Mouse (Mus musculus): ENCODE results near the gene Rrp12. TPM values are rescaled to one million over a fixed set of nuclear protein-coding genes. Genes with fewer than 3 reads are reported as not detected.
A peak's percentile ranks its signal among the peaks of the same experiment; 100 is the strongest.
"Not testable (repeated sequence)": the region's sequence is repeated elsewhere in the genome, so short reads cannot be mapped to it uniquely, and the experiment has no call there.

Rrp12 gene
- polyA plus RNA-seq, 1 experiment, result 14.4 TPM

- Histone ChIP-seq H3K4me1 (peaks cover 45% of the 10 kb centered on the region), H3K4me3 (replicated peaks) (no peak overlapping the region), H3K36me3 (replicated peaks; ENCODE audit: low read length) (peaks cover 7% of the 10 kb centered on the region), H3K27me3 (replicated peaks) (no peaks in the 10 kb centered on the region), H3K9me3 (peaks cover 6% of the 10 kb centered on the region)
- TF ChIP-seq GATA1 (IDR thresholded peaks at IDR 0.05; ENCODE audit: borderline replicate concordance, low read length), result no peak
- no peak for TF ChIP-seq FLI1 (IDR thresholded peaks at IDR 0.05; ENCODE audit: low read length)
Observed at GRCm38 (mm10) chr19:41850021-41850718, 45.8 kb downstream of the Rrp12 start.

- Histone ChIP-seq H3K9me3 (peaks cover 6% of the 10 kb centered on the region), H3K4me1 (peaks cover 63% of the 10 kb centered on the region), H3K27me3 (replicated peaks) (no peaks in the 10 kb centered on the region), H3K4me3 (replicated peaks) (peak within 1 kb of the TSS; percentile 93), H3K36me3 (replicated peaks; ENCODE audit: low read length) (peaks cover 13% of the 10 kb centered on the region)
- TF ChIP-seq GATA1 (IDR thresholded peaks at IDR 0.05; ENCODE audit: borderline replicate concordance, low read length) (no peak), FLI1 (IDR thresholded peaks at IDR 0.05; ENCODE audit: low read length) (no peak)
Observed at GRCm38 (mm10) chr19:41847992-41848851, 47.8 kb downstream of the Rrp12 start, which contains the start of gene Frat2. Gene Frat2, minus strand, starts transcription at chr19:41848132.

DNA sequence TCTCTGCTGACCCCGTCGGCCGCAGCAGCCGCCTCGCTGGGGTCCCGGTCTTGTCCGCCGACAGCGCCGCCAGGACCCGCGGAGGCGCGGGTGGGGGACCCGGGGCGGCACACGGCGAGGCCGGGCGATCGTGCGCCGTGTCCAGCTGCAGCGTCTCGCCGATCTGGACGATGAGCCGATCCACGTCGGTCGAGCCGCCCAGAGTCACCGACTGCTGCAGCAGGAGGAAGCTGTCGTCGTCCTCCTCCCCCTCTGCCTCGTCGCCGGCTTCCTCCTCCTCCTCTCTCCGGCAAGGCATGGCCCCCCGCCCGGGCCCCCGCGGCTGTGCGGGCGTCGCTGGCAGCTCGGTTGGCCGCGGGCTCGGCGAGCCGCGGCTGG, 48.4 kb downstream of the Rrp12 start:
- peaks cover 11% of the 10 kb centered on the region for H3K36me3 ChIP-seq (replicated peaks; ENCODE audit: low read length)
- peaks cover 65% of the 10 kb centered on the region for H3K4me1 ChIP-seq
- H3K27me3 ChIP-seq (replicated peaks); H3K9me3 ChIP-seq: not testable (repeated sequence)
- H3K4me3 ChIP-seq (replicated peaks), result peak overlapping the region; percentile 93

DNA sequence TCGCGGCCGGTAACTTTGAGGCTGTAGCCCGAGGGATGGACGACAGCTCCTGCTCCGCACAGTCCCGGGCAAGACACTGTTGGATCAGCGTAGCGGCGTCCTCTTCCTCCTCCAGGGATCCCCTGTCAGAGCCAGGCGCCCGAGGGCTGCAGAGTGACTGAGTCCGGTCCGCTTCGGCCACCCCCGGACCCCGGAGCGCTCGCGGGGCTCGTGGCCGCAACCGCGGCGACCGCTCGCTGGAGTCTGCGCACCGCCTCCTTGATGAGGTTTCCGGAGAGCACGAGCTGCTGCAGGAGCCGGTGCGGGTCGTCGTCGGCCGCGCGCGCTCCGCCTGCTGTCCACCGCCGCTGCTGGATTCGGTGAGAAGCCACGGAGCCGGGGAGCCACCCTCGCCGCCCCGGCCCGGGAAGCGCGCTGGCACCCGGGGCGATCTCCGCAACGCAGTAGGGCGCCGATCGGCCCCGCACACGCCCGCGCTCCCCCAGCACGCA, 48.8 kb downstream of the Rrp12 start:
- Histone ChIP-seq H3K4me1 (peaks cover 67% of the 10 kb centered on the region), H3K27me3 (replicated peaks) (no peaks in the 10 kb centered on the region), H3K4me3 (replicated peaks) (peak overlapping the region; percentile 93), H3K36me3 (replicated peaks; ENCODE audit: low read length) (peaks cover 9% of the 10 kb centered on the region), H3K9me3 (no peaks in the 10 kb centered on the region)
- TF ChIP-seq FLI1 (IDR thresholded peaks at IDR 0.05; ENCODE audit: low read length) (no peak), GATA1 (IDR thresholded peaks at IDR 0.05; ENCODE audit: borderline replicate concordance, low read length) (no peak)

GRCm38 (mm10) chr19:41846366-41847090, 49.4 kb downstream of the Rrp12 start:
- Histone ChIP-seq H3K4me3 (replicated peaks) (peak overlapping the region; percentile 93), H3K27me3 (replicated peaks) (no peaks in the 10 kb centered on the region), H3K36me3 (replicated peaks; ENCODE audit: low read length) (peaks cover 9% of the 10 kb centered on the region), H3K9me3 (no peaks in the 10 kb centered on the region), H3K4me1 (peaks cover 68% of the 10 kb centered on the region)
- TF ChIP-seq FLI1 (IDR thresholded peaks at IDR 0.05; ENCODE audit: low read length) (no peak), GATA1 (IDR thresholded peaks at IDR 0.05; ENCODE audit: borderline replicate concordance, low read length) (no peak)

DNA sequence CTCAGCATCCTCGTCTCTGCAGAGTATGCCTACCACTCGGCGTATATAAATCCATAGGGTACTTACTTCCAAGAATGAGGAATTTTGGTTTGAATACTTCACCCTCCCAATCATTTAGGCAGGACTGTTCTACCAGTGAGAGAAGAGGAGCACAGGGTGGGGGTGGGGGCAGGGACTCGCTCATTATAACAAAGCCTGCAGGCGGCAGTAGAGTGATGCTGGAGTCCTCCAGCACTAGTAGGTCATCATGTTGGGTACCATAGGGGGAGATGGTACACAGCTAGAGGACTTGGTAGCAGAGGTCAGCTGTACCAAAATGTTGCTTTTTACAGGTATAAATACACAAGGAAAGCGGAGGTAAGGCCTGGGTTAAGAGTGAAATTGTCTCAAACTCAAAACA, 51.6 kb downstream of the Rrp12 start:
- Histone ChIP-seq H3K36me3 (replicated peaks; ENCODE audit: low read length) (peaks cover 9% of the 10 kb centered on the region), H3K9me3 (no peaks in the 10 kb centered on the region), H3K27me3 (replicated peaks) (no peaks in the 10 kb centered on the region), H3K4me1 (peaks cover 69% of the 10 kb centered on the region), H3K4me3 (replicated peaks) (no peak overlapping the region)
- TF ChIP-seq GATA1 (IDR thresholded peaks at IDR 0.05; ENCODE audit: borderline replicate concordance, low read length) (no peak), FLI1 (IDR thresholded peaks at IDR 0.05; ENCODE audit: low read length) (no peak)

DNA sequence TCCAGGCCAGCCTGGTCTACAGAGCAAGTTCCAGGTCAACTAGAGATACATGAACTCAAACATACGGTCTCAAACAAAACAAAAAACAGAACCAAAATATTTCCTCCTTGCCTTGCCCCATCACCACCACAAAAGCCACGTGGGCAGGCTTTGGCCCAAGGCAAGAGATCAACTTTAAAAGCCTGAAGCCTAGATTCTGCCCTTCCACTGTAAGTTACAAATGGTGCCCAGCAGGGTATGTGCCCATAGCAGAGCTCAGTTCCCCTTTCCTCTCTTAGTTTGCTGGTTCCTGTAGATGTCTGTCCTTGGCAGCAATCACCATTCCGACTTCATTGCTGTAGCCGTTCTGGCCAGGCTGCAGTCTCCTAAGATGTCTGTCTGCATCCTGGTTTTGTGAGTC, 53.3 kb downstream of the Rrp12 start:
- H3K9me3 ChIP-seq, result no peaks in the 10 kb centered on the region
- no peaks in the 10 kb centered on the region for H3K27me3 ChIP-seq (replicated peaks)
- peaks cover 9% of the 10 kb centered on the region for H3K36me3 ChIP-seq (replicated peaks; ENCODE audit: low read length)
- no peak for TF ChIP-seq FLI1 (IDR thresholded peaks at IDR 0.05; ENCODE audit: low read length)
- no peak for TF ChIP-seq GATA1 (IDR thresholded peaks at IDR 0.05; ENCODE audit: borderline replicate concordance, low read length)
- no peak overlapping the region for H3K4me3 ChIP-seq (replicated peaks)
- peaks cover 86% of the 10 kb centered on the region for H3K4me1 ChIP-seq

DNA sequence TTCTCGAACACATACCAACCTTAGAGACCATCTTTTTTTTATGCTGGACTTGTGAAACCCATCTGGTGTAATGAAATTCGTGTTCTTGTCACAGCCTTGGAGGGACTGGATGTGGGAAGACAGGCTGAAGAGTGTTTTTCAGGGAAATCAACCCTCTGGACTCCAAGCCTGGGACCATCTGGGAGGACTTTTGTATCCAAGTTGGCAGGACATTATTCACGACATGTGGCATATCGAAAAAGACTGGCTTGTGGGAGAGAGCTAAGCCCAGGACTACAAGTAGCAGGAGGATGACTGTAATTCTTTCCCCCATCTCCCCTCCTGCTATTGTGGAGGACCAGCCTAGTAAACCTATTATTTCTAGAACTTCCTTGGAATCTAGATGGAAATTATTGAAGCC, 53.8 kb downstream of the Rrp12 start:
- Histone ChIP-seq H3K27me3 (replicated peaks) (no peaks in the 10 kb centered on the region), H3K4me3 (replicated peaks) (no peak overlapping the region), H3K36me3 (replicated peaks; ENCODE audit: low read length) (peaks cover 9% of the 10 kb centered on the region), H3K4me1 (peaks cover 91% of the 10 kb centered on the region), H3K9me3 (no peaks in the 10 kb centered on the region)
- no peak for TF ChIP-seq FLI1 (IDR thresholded peaks at IDR 0.05; ENCODE audit: low read length)
- no peak for TF ChIP-seq GATA1 (IDR thresholded peaks at IDR 0.05; ENCODE audit: borderline replicate concordance, low read length)

GRCm38 (mm10) chr19:41841105-41841750, 54.7 kb downstream of the Rrp12 start:
- Histone ChIP-seq H3K36me3 (replicated peaks; ENCODE audit: low read length) (peaks cover 9% of the 10 kb centered on the region), H3K9me3 (no peaks in the 10 kb centered on the region), H3K4me1 (peaks cover 92% of the 10 kb centered on the region), H3K27me3 (replicated peaks) (no peaks in the 10 kb centered on the region), H3K4me3 (replicated peaks) (peak overlapping the region; percentile 53)
- TF ChIP-seq GATA1 (IDR thresholded peaks at IDR 0.05; ENCODE audit: borderline replicate concordance, low read length) (no peak), FLI1 (IDR thresholded peaks at IDR 0.05; ENCODE audit: low read length) (no peak)

All from megakaryocyte, embryonic 14.5 days (primary cell).